Mouse (Mus musculus) stomach, embryonic 14.5 days (tissue): Measurements from ENCODE around the gene Itga2b. TPM values are rescaled to one million over a fixed set of nuclear protein-coding genes. Genes with fewer than 3 reads are reported as not detected.

Experiments used
- ATAC-seq: fragments of 200-750 bp; cut with Nextera tagmentation; 2 replicates; pipeline ENCODE4 v1.8.0; 2017; ENCODE audit warnings: low read depth, moderate TSS enrichment; ENCODE audit not compliant: insufficient number of reproducible peaks, insufficient read depth, low FRiP score
- H3K27ac ChIP-seq: fragments of 300-500 bp; sonication (generic); 2 replicates; pipeline ENCODE4 v1.5.1; 2014; ENCODE audit warnings: mild to moderate bottlenecking, low read length, moderate library complexity, mixed read lengths
- H3K27me3 ChIP-seq: fragments of 300-500 bp; sonication (generic); 2 replicates; pipeline ENCODE4 v1.6.1; 2014; ENCODE audit warnings: low read length, control low read depth, mixed read lengths; ENCODE audit not compliant: control insufficient read depth, insufficient read depth
- H3K36me3 ChIP-seq: fragments of 300-500 bp; sonication (generic); 2 replicates; pipeline ENCODE4 v1.6.1; 2014; ENCODE audit warnings: mild to moderate bottlenecking, control low read depth, low read length, moderate library complexity, mixed read lengths; ENCODE audit not compliant: control insufficient read depth, insufficient read depth
- H3K4me1 ChIP-seq: fragments of 300-500 bp; sonication (generic); 2 replicates; pipeline ENCODE4 v1.6.1; 2014; ENCODE audit warnings: low read length, control low read depth, mixed read lengths; ENCODE audit not compliant: control insufficient read depth, insufficient read depth
- H3K4me2 ChIP-seq: fragments of 300-500 bp; sonication (generic); replicated peaks from 2 replicates; pipeline ENCODE4 v1.6.1; 2014; ENCODE audit warnings: low read depth, low read length, control low read depth
- H3K4me3 ChIP-seq: fragments of 300-500 bp; sonication (generic); 2 replicates; pipeline ENCODE4 v1.5.1; 2014; ENCODE audit warnings: low read depth, low read length, control low read depth
- H3K9ac ChIP-seq: fragments of 300-500 bp; sonication (generic); replicated peaks from 2 replicates; pipeline ENCODE4 v1.6.1; 2014; ENCODE audit warnings: low read depth, mild to moderate bottlenecking, control low read depth, low read length, moderate library complexity, mixed read lengths
- H3K9me3 ChIP-seq: fragments of 300-500 bp; sonication (generic); 2 replicates; pipeline ENCODE4 v1.6.1; 2016; ENCODE audit warnings: low read depth, low read length, control low read depth; ENCODE audit not compliant: control insufficient read depth
- WGBS: fragments of 180-500 bp; shearing (Covaris S2); extraction: QIAGEN DNeasy Blood & Tissue Kit; methylation state at CpG from one replicate; pipeline ENCODE4 v1.1.7; 2014; 5-methylcytosine and 5-hydroxymethylcytosine counted together
- polyA plus RNA-seq: library from polyadenylated mRNA; unstranded; fragments of >200 nt; fragmentation: Nextera tagmentation; extraction: Ambion mirVana; gene quantifications from 2 replicates; pipeline ENCODE4 v1.2.1, GENCODE M21; 2014

Gene Itga2b
- polyA plus RNA-seq, 1 experiment from 2014 or later, result 6.4 TPM

DNA sequence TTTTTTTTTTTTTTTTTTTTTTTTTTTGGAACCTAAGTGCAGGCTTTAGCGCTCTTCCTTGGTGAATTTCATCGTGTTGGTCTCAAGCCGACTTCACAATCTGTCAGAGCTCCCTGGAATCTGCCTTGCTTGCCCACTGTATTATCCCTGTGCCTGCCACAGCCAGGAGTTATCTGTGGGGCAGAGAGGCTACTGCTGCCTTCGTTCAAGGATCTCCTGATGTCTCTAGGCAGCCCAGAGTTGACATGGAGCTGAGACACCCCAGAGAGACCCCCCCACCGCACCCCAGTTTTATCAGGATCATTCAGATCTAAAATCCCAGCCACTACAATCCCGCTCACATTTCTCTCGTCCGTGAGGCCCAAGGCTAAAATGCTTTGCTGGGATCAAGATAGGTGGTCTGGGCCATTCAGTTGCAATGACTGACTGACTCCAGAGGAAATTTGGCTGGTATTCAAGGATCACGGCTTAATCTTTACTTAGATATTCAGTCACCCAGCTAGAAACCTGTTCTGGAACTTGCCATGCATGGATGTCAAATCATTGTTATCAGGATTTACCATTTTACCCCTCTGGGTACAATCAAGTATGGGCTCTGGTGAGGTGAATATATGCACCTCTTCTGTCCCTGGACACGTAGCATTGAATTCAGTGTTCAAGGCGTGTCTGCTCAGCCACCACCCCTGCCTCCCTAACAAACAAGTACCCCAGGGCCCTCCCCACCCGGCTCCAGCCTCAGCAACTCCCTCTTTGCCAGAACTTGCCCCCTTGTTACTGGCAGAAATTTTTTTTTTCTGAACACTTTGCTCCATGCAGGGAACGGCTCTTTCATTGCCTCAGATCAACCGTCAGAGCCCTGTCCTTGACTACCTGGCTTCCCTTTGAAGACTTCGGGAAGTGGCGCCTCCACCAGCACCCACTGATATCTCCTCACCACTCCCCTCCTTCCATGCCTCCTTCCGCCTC, 20.6 kb downstream of the Itga2b start:
- peaks cover 36% of the 10 kb centered on the region for H3K4me1 ChIP-seq
- no peaks in the 10 kb centered on the region for H3K9me3 ChIP-seq
- H3K4me3 ChIP-seq, result no peak overlapping the region
- no peak overlapping the region for H3K9ac ChIP-seq
- no peaks in the 10 kb centered on the region for H3K36me3 ChIP-seq
- no peak overlapping the region; the same call in 1 of the 2 replicates for H3K4me2 ChIP-seq
- WGBS, result 40% methylated on average over 17 of the region's 17 CpGs
- H3K27ac ChIP-seq, result peak overlapping the region; percentile 33; the same call in 1 of the 2 replicates
- ATAC-seq, result no peak
- H3K27me3 ChIP-seq, result no peaks in the 10 kb centered on the region

DNA sequence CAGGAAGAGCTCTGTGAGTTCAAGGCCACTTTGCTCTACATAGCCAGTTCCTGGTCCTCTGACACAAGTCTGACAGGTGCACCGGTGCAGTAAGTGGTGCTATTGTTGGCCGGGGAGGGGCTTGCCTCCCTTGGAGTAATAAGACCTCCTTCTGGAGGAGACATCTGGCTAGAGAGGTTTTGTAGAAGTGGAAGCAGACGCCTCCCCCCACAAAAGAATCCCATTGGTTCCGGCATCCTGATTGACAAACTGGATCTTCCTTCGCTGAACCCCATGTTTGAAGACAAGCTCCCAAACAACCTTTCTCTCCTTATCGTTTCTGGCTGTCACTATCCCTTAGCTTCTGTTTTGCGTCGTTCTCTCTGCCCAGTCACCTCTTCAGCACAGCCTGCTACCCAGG, 21.6 kb downstream of the Itga2b start:
- ATAC-seq, result no peak
- Histone ChIP-seq H3K4me1 (peaks cover 42% of the 10 kb centered on the region), H3K4me3 (no peak overlapping the region), H3K27me3 (no peaks in the 10 kb centered on the region), H3K9me3 (no peaks in the 10 kb centered on the region), H3K4me2 (no peak overlapping the region), H3K27ac (peak overlapping the region; percentile 17; the same call in 1 of the 2 replicates), H3K9ac (no peak overlapping the region), H3K36me3 (no peaks in the 10 kb centered on the region)
- WGBS, result 20% methylated on average over 8 of the region's 8 CpGs

DNA sequence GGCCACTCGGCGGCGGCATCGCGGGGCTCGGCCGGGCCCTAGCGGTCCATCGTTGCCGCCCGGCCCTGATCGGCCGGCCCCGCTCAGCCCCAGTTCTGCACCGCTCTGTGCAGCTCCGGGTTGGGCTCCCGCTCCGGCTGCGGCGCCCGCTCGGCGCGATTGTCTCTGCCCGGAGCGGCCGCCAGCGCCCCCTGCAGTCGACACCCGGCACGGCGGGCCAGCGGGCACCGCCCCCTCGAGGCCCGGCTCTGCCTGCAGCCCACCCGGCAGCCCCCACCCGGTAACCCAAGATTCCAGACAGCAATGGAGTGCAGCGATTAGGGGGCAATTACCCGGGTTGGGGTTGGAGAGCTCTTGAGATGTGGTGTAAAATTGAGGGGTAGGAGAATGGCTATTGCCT, 22.4 kb downstream of the Itga2b start, which contains the start of gene Fam171a2:
Gene Fam171a2, minus strand, starts transcription at position 186 of the 400 bp plus-strand sequence.
- Histone ChIP-seq H3K27ac (peak within 1 kb of the TSS; percentile 92), H3K4me2 (peak within 1 kb of the TSS; percentile 92), H3K9me3 (no peaks in the 10 kb centered on the region), H3K36me3 (peaks cover 4% of the 10 kb centered on the region; the same call in 1 of the 2 replicates), H3K4me1 (peaks cover 42% of the 10 kb centered on the region), H3K9ac (peak within 1 kb of the TSS; percentile 96), H3K4me3 (peak within 1 kb of the TSS; percentile 96), H3K27me3 (no peaks in the 10 kb centered on the region)
- WGBS, result under 1% methylated on average over 40 of the region's 40 CpGs
- peak; percentile 54 for ATAC-seq

DNA sequence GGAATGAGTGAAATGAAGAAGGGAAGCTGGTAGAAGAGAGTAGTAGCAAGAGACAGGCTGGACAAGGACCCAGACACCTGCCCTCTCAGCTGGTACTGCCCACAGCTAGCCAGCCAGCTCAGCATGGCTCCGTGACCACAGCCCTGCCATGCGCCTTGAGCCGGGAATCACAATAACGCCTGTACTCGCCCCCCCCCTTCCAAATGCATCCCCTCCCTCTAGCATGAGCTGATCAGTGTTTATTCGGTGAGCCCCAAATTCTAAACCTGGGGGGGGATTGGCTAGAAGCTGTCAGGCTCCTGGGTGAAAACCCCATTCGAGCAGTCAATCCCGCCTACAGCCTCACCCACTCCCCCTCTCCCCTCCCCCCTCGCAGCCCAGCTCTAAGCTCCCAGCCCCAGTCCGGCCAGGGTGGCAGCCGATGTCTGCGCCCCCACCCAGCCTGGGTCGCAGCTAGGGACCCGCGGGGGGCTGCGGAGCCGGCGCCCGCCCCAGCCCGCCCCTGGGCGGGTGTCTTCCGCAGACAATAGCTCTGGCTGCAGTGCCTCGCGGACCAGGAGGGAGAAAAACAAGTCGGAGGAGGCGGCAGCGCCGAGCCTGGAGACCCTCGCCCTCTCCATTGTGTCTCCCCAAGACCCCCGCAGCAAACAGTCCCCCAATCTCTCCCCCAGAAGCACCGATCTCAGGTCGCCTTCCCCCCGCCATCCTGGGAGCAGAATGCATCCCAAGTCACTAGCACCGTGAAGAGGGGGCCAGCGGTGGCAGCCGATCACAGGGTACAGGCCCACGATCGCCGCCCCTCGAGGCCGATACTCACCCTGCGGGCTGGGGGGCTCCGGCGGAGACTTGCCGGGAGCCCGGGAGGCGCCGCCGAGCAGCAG, 23.1 kb downstream of the Itga2b start:
- WGBS, result under 1% methylated on average over 48 of the region's 49 CpGs
- ATAC-seq, result peak; percentile 7; the same call in 1 of the 2 replicates
- Histone ChIP-seq H3K9ac (peak overlapping the region; percentile 96), H3K36me3 (peaks cover 9% of the 10 kb centered on the region), H3K4me3 (peak overlapping the region; percentile 96), H3K4me2 (peak overlapping the region; percentile 92), H3K27ac (peak overlapping the region; percentile 92), H3K4me1 (peaks cover 42% of the 10 kb centered on the region), H3K9me3 (no peaks in the 10 kb centered on the region), H3K27me3 (no peaks in the 10 kb centered on the region)

DNA sequence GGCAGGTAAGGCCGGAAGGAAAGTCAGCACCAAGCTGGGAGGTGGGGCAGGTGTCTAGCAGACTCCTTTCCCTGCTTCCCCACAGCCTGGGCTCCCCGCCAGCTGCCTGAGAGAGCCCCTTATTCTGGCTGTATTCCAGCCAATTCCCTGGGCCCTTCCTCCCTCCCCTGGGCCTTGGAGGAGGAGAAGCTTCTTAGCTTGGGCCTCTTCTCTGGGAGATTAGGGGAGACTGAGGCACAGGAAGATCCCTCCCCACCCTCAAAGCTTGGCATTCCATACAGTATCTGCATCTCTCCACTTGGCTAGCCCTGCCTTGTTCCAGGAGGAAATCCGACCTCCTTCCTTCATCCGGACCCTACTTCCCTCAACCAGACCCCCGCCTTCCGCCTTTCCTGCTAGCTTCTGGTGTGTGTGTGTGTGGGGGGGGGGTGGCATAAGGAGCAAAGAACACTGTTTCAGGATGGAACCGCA, 24.0 kb downstream of the Itga2b start:
- peaks cover 42% of the 10 kb centered on the region for H3K4me1 ChIP-seq
- peak overlapping the region; percentile 92 for H3K27ac ChIP-seq
- H3K36me3 ChIP-seq, result peaks cover 18% of the 10 kb centered on the region
- H3K9me3 ChIP-seq, result no peaks in the 10 kb centered on the region
- ATAC-seq, result peak; percentile 25
- H3K4me3 ChIP-seq, result peak overlapping the region; percentile 96
- 9% methylated on average over 7 of the region's 7 CpGs for WGBS
- no peaks in the 10 kb centered on the region for H3K27me3 ChIP-seq
- peak overlapping the region; percentile 96 for H3K9ac ChIP-seq
- peak overlapping the region; percentile 92 for H3K4me2 ChIP-seq

DNA sequence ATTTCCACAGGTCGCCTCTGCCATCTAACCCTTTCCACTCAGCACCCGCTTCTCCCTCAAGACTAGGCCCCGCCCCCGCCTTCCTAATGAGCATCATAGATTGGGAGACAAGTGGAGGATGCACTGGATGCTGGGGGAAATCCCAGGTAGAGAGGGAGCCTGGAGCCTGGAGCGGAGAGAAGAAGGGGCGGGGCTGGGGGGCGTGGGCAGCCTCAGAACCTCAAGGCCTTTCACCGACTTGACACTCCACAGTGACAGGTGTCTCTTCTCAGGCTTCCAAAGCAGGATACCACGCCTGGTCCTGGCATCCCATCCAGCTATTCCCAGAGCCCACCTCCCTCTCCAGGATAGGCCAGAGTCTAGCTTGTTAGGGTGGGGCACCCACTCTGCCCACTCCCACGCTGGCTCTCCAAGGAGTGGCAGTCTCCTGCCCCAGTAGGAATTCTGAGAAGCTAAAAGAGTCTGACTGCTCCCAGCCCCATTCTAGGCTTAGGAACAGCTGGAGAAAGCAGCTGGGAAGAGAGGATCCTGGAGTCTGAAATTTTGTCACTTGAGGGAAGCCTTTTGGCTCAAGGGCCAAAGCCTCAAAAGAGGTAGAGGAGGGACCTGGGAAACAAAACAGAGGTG, 24.5 kb downstream of the Itga2b start:
- ATAC-seq, result peak; percentile 57
- Histone ChIP-seq H3K4me3 (peak overlapping the region; percentile 96), H3K27me3 (no peaks in the 10 kb centered on the region), H3K4me1 (peaks cover 42% of the 10 kb centered on the region), H3K4me2 (peak overlapping the region; percentile 92), H3K9ac (peak overlapping the region; percentile 96; the same call in 1 of the 2 replicates), H3K9me3 (no peaks in the 10 kb centered on the region), H3K27ac (peak overlapping the region; percentile 92), H3K36me3 (peaks cover 21% of the 10 kb centered on the region)
- WGBS, result 6% methylated on average over 10 of the region's 10 CpGs

DNA sequence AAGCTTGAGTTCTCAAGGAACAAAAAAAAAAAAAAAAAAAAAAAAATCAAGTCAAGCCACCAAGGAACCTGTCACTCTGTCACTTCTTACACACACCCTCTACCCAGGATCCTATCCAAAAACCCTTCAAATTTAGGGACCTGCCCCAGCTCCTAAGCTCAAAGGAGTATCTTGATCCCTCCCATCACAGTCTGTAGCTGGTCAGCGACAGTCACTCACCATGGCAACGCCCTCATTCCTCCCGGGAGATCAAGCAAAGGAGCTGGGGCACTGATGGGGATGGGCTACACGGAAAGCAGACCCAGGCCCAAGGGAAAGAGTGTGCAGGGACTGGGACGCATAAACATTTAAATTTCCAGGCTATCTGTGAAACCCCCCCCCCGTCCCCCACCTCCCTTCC, 25.1 kb downstream of the Itga2b start:
- 15% methylated on average over 6 of the region's 6 CpGs for WGBS
- H3K9ac ChIP-seq, result no peak overlapping the region
- H3K4me1 ChIP-seq, result peaks cover 42% of the 10 kb centered on the region

More for the DNA sequence above, 25.1 kb downstream of the Itga2b start:
- peak overlapping the region; percentile 92; the same call in 1 of the 2 replicates for H3K27ac ChIP-seq
- H3K27me3 ChIP-seq, result no peaks in the 10 kb centered on the region
- no peak overlapping the region for H3K4me3 ChIP-seq
- peaks cover 27% of the 10 kb centered on the region for H3K36me3 ChIP-seq
- H3K9me3 ChIP-seq, result no peaks in the 10 kb centered on the region
- ATAC-seq, result no peak
- H3K4me2 ChIP-seq, result peak overlapping the region; percentile 92
